Mouse (Mus musculus) forebrain, embryonic 12.5 days (tissue): Measurements from ENCODE around the gene Tmem59l. TPM values are rescaled to one million over a fixed set of nuclear protein-coding genes. Genes with fewer than 3 reads are reported as not detected.

Experiments
- ATAC-seq: fragments of 200-750 bp; cut with Nextera tagmentation; 2 replicates; pipeline ENCODE4 v1.8.0; 2017; ENCODE audit warnings: moderate TSS enrichment; ENCODE audit not compliant: low FRiP score
- H3K27ac ChIP-seq: fragments of 300-500 bp; sonication (generic); 2 replicates; pipeline ENCODE4 v1.5.1; 2016; ENCODE audit warnings: mild to moderate bottlenecking
- H3K27me3 ChIP-seq: fragments of 300-500 bp; sonication (generic); 2 replicates; pipeline ENCODE4 v1.6.1; 2016; ENCODE audit warnings: mild to moderate bottlenecking
- H3K36me3 ChIP-seq: fragments of 300-500 bp; sonication (generic); replicated peaks from 2 replicates; pipeline ENCODE4 v1.6.1; 2016; ENCODE audit warnings: mild to moderate bottlenecking
- H3K4me1 ChIP-seq: fragments of 300-500 bp; sonication (generic); 2 replicates; pipeline ENCODE4 v1.6.1; 2016
- H3K4me2 ChIP-seq: fragments of 300-500 bp; sonication (generic); 2 replicates; pipeline ENCODE4 v1.6.1; 2016; ENCODE audit warnings: mild to moderate bottlenecking, moderate library complexity
- H3K4me3 ChIP-seq: fragments of 300-500 bp; sonication (generic); replicated peaks from 2 replicates; pipeline ENCODE4 v1.5.1; 2016; ENCODE audit warnings: mild to moderate bottlenecking
- H3K9ac ChIP-seq: fragments of 300-500 bp; sonication (generic); 2 replicates; pipeline ENCODE4 v1.6.1; 2016; ENCODE audit warnings: mild to moderate bottlenecking
- H3K9me3 ChIP-seq: fragments of 300-500 bp; sonication (generic); 2 replicates; pipeline ENCODE4 v1.6.1; 2016
- WGBS: fragments of 180-500 bp; shearing (Covaris S2); methylation state at CpG from one replicate; pipeline ENCODE4 v1.1.7; 2016; 5-methylcytosine and 5-hydroxymethylcytosine counted together
- polyA plus RNA-seq: library from polyadenylated mRNA; unstranded; fragments of >200 nt; fragmentation: Nextera tagmentation; extraction: Ambion mirVana; gene quantifications from 2 replicates; pipeline ENCODE4 v1.2.1, GENCODE M21; 2016

Tmem59l gene
- polyA plus RNA-seq, 1 experiment from 2014 or later: 17.0 TPM

GRCm38 (mm10) chr8:70443326-70443725 lies 43.8 kb downstream of the Tmem59l start:
- Histone ChIP-seq H3K4me3 (no peak overlapping the region), H3K36me3 (no peaks in the 10 kb centered on the region), H3K27ac (no peak overlapping the region), H3K4me2 (no peak overlapping the region), H3K27me3 (peaks cover 9% of the 10 kb centered on the region; the same call in 1 of the 2 replicates), H3K4me1 (peaks cover 14% of the 10 kb centered on the region), H3K9ac (no peak overlapping the region), H3K9me3 (no peaks in the 10 kb centered on the region)
- WGBS: 83% methylated on average over 4 of the region's 4 CpGs
- no peak for ATAC-seq

- Histone ChIP-seq H3K36me3 (no peaks in the 10 kb centered on the region), H3K9ac (no peak overlapping the region), H3K9me3 (no peaks in the 10 kb centered on the region), H3K4me1 (peaks cover 19% of the 10 kb centered on the region), H3K27ac (no peak overlapping the region), H3K4me3 (no peak overlapping the region), H3K4me2 (no peak overlapping the region), H3K27me3 (peaks cover 9% of the 10 kb centered on the region; the same call in 1 of the 2 replicates)
- ATAC-seq: no peak
- 69% methylated on average over 3 of the region's 3 CpGs for WGBS
Observed at GRCm38 (mm10) chr8:70441565-70441964, 45.6 kb downstream of the Tmem59l start.

- ATAC-seq: no peak
- no peaks in the 10 kb centered on the region for H3K36me3 ChIP-seq
- peaks cover 19% of the 10 kb centered on the region for H3K4me1 ChIP-seq
- H3K9me3 ChIP-seq: no peaks in the 10 kb centered on the region
- 52% methylated on average over 3 of the region's 3 CpGs for WGBS
- peak overlapping the region; percentile 85; the same call in 1 of the 2 replicates for H3K27ac ChIP-seq
- peaks cover 9% of the 10 kb centered on the region; the same call in 1 of the 2 replicates for H3K27me3 ChIP-seq
- H3K4me2 ChIP-seq: peak overlapping the region; percentile 65
- H3K9ac ChIP-seq: peak overlapping the region; percentile 58
- H3K4me3 ChIP-seq: peak overlapping the region; percentile 64
Observed at GRCm38 (mm10) chr8:70440246-70440645, 46.9 kb downstream of the Tmem59l start.

GRCm38 (mm10) chr8:70439848-70440179 lies 47.3 kb downstream of the Tmem59l start:
- H3K4me3 ChIP-seq: peak overlapping the region; percentile 64
- H3K27me3 ChIP-seq: peaks cover 9% of the 10 kb centered on the region; the same call in 1 of the 2 replicates
- H3K4me2 ChIP-seq: peak overlapping the region; percentile 65
- H3K36me3 ChIP-seq: no peaks in the 10 kb centered on the region
- H3K4me1 ChIP-seq: peaks cover 19% of the 10 kb centered on the region
- ATAC-seq: no peak
- peak overlapping the region; percentile 58 for H3K9ac ChIP-seq
- 6% methylated on average over 6 of the region's 7 CpGs for WGBS
- H3K27ac ChIP-seq: peak overlapping the region; percentile 85
- no peaks in the 10 kb centered on the region for H3K9me3 ChIP-seq

- no peaks in the 10 kb centered on the region for H3K36me3 ChIP-seq
- peak within 1 kb of the TSS; percentile 85 for H3K27ac ChIP-seq
- H3K4me2 ChIP-seq: peak within 1 kb of the TSS; percentile 65
- H3K9ac ChIP-seq: peak within 1 kb of the TSS; percentile 78
- peak; percentile 98 for ATAC-seq
- H3K9me3 ChIP-seq: no peaks in the 10 kb centered on the region
- H3K27me3 ChIP-seq: peaks cover 9% of the 10 kb centered on the region; the same call in 1 of the 2 replicates
- H3K4me1 ChIP-seq: peaks cover 19% of the 10 kb centered on the region
- peak within 1 kb of the TSS; percentile 64 for H3K4me3 ChIP-seq
- 2% methylated on average over 66 of the region's 70 CpGs for WGBS
Observed at GRCm38 (mm10) chr8:70439055-70439847, 47.9 kb downstream of the Tmem59l start, which contains the start of gene Crtc1. Crtc1 (minus strand) TSS chr8:70439579.

- Histone ChIP-seq H3K4me3 (peak overlapping the region; percentile 64), H3K36me3 (no peaks in the 10 kb centered on the region), H3K9ac (no peak overlapping the region), H3K9me3 (no peaks in the 10 kb centered on the region), H3K27me3 (peaks cover 9% of the 10 kb centered on the region; the same call in 1 of the 2 replicates), H3K4me1 (peaks cover 19% of the 10 kb centered on the region), H3K4me2 (peak overlapping the region; percentile 65), H3K27ac (no peak overlapping the region)
- ATAC-seq: no peak
- WGBS: 84% methylated on average over 2 of the region's 2 CpGs
Observed at GRCm38 (mm10) chr8:70438423-70438822, 48.7 kb downstream of the Tmem59l start.

GRCm38 (mm10) chr8:70435156-70435555 lies 52.0 kb downstream of the Tmem59l start:
- Histone ChIP-seq H3K36me3 (no peaks in the 10 kb centered on the region), H3K27ac (no peak overlapping the region), H3K4me2 (no peak overlapping the region), H3K27me3 (no peaks in the 10 kb centered on the region), H3K9ac (no peak overlapping the region), H3K4me1 (peaks cover 17% of the 10 kb centered on the region), H3K9me3 (no peaks in the 10 kb centered on the region), H3K4me3 (no peak overlapping the region)
- no peak for ATAC-seq
- WGBS: 93% methylated on average over 5 of the region's 5 CpGs

Other genes with a start within 250 kb of the Tmem59l start
- gene Homer3, start 204.5 kb downstream of the Tmem59l start, polyA plus RNA-seq: 90.7 and 94.5 TPM in 2 replicates
- 54.0 and 54.2 TPM in 2 replicates for gene Ddx49, start 184.9 kb downstream of the Tmem59l start, polyA plus RNA-seq
- gene Cope, start 184.8 kb downstream of the Tmem59l start, polyA plus RNA-seq: 217 and 229 TPM in 2 replicates
- gene Cers1, start 171.6 kb downstream of the Tmem59l start, polyA plus RNA-seq: 14.9 and 16.2 TPM in 2 replicates
- 1.8 and 4.2 TPM in 2 replicates for gene Gdf1, start 157.5 kb downstream of the Tmem59l start, polyA plus RNA-seq
- 26.9 and 29.5 TPM in 2 replicates for gene Upf1, start 134.1 kb downstream of the Tmem59l start, polyA plus RNA-seq
- gene Comp, start 113.8 kb downstream of the Tmem59l start, polyA plus RNA-seq: 0.08 and 0.34 TPM in 2 replicates
- gene Crtc1, start 47.8 kb downstream of the Tmem59l start, polyA plus RNA-seq: 18.3 and 22.0 TPM in 2 replicates
- 18.3 and 18.6 TPM in 2 replicates for gene Klhl26, start 10.4 kb downstream of the Tmem59l start, polyA plus RNA-seq
- gene Crlf1, start 5.8 kb upstream of the Tmem59l start, polyA plus RNA-seq: 1.6 and 2.8 TPM in 2 replicates
- gene Rex1bd, start 19.4 kb upstream of the Tmem59l start, polyA plus RNA-seq: 126 and 127 TPM in 2 replicates
- gene Uba52, start 23.4 kb upstream of the Tmem59l start, polyA plus RNA-seq: 692 and 734 TPM in 2 replicates
- gene Fkbp8, start 40.4 kb upstream of the Tmem59l start, polyA plus RNA-seq: 309 and 314 TPM in 2 replicates
- 45.6 and 50.8 TPM in 2 replicates for gene Kxd1, start 40.6 kb upstream of the Tmem59l start, polyA plus RNA-seq
- gene Ell, start 52.1 kb upstream of the Tmem59l start, polyA plus RNA-seq: 18.8 and 19.9 TPM in 2 replicates
- gene Isyna1, start 107.0 kb upstream of the Tmem59l start, polyA plus RNA-seq: 101 and 107 TPM in 2 replicates
- gene Ssbp4, start 121.5 kb upstream of the Tmem59l start, polyA plus RNA-seq: 97.4 and 106 TPM in 2 replicates
- 0.31 and 0.45 TPM in 2 replicates for gene Lrrc25, start 128.8 kb upstream of the Tmem59l start, polyA plus RNA-seq
- gene Gdf15, start 145.1 kb upstream of the Tmem59l start, polyA plus RNA-seq: 0.14 TPM in 1 of 2 replicates, not detected in the other
- 69.3 and 70.4 TPM in 2 replicates for gene Pgpep1, start 173.0 kb upstream of the Tmem59l start, polyA plus RNA-seq
- 259 and 275 TPM in 2 replicates for gene Lsm4, start 185.9 kb upstream of the Tmem59l start, polyA plus RNA-seq
- gene Jund, start 211.6 kb upstream of the Tmem59l start, polyA plus RNA-seq: 153 and 165 TPM in 2 replicates
- gene Iqcn, start 216.1 kb upstream of the Tmem59l start, polyA plus RNA-seq: 0.04 and 0.10 TPM in 2 replicates
- not detected in 2 replicates for gene Gm3336, start 231.2 kb upstream of the Tmem59l start, polyA plus RNA-seq
- 0.14 and 0.17 TPM in 2 replicates for gene Pde4c, start 236.4 kb upstream of the Tmem59l start, polyA plus RNA-seq